Mouse (Mus musculus) thymus, postnatal 25 days (tissue): ENCODE results near the gene Spg7.
"Not testable (repeated sequence)": the region's sequence is repeated elsewhere in the genome, so short reads cannot be mapped to it uniquely, and the experiment has no call there.

Experiments used
- DNase-seq: peaks from one replicate; pipeline ENCODE4 v3.0.0; 2022

Gene Spg7

DNA sequence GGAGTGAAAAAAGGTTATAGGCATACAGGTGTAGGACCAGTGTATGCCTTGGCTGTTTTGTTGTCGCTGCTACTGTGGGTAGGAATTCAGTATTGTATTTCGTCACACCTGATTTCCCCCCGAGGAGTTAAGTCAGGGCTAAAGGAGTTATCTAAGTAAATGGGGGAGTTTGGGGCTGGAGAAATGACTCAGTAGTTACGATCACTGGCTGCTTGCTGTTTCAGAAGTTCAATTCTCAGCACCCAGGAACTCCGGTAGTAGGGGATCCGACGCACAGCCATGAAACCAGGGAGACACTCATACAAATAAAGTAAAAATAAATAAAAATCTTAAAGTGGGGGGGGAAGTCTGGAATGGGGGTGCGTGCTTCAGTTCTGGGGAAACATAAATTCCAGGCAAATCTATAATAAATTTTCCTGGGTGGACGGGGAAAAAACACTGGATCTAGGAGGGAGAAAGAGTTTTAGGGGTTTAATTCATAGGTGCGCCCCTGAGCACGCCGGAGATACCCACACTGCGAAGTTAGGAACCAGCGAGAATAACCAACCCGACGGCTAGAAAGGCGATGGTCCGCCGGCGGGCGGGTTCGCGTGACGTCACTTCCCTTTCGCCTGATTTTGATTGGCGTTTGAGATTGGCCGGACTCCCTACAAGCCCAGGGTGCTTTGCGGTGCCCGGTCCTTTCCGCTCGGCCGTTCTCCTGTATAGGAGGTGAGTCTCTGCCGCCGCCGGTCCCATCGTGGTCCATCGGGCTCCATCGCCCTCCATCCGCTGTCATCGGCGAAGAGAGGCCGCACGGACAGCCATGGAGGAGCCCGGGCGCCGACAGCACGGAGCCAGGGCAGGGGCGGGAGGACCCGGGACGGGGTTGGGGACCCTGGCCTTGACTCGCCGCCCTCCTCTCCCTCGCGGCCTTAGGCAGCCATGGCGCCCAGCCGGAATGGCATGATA lies 39.3 kb downstream of the Spg7 start, which contains the start of gene Rpl13:
Rpl13 (plus strand) TSS at position 616 of the 951 bp plus-strand sequence.
- peak; percentile 96 for DNase-seq

DNA sequence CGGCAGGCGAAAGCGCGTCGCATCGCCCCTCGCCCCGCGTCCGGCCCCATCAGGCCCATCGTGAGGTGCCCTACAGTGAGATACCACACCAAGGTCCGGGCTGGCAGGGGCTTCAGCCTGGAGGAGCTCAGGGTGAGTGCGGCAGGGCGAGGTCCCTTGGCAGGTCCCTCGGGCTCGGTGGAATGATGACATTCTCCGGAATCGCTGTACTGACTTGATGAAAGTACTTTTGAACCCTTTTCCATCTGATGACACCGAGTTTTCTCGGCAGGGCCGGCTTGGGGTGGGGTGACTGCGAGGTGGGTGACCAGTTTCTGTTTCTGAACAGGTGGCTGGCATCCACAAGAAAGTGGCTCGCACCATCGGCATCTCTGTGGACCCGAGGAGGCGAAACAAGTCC lies 40.1 kb downstream of the Spg7 start:
- not testable (repeated sequence) for DNase-seq

DNA sequence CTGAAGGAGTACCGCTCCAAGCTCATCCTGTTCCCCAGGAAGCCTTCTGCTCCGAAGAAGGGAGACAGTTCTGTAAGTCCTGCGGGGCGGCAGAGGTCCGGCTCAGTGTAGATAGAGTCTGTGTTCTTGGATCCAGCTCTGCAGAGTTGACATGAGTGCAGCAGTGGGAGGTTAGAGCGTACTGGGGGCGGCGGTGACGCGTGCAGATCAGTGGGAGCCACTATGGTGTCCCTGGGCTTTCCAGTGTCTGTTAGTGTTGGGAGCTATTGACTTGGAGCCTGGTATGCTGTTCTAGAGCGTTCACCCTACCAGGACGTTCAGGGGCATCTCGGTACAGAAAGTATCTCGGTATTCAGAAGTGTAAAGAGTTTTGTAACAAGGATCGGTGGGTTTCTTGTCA lies 40.5 kb downstream of the Spg7 start:
- DNase-seq, result no peak

DNA sequence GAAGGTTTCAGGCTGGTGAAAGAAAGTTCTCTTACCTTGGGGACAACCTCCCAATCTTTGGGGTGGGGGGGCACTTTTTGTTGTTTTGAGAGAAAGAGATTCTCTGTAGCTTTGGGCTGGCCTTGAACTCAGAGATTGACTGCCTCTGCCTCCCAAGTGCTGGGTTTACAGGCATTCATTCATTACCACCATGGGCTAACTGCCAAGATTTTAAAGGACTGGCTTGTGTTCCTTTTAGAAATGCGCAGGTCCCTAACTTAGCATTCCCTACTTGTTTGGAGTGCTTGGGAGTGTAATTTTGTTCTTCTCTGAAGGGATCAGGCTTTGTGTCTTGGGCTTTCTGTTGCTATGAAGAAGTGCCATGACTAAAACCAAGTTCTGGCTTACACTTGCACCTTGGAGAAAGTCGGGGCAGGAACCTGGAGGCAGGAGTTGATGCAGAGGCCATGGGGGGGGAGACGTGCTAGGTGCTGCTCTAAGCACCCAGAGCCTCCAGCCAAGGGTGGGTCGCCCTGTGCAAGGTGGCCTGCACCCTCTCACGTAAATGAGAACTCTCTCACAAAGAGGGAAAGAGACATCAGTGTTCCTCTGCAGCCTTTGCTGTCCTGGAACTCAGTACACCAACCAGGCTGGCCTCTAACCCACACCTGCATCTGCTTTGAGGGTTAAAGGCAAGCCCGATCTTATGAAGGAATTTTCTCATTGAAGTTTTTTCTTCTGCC lies 41.5 kb downstream of the Spg7 start:
- DNase-seq, result no peak

DNA sequence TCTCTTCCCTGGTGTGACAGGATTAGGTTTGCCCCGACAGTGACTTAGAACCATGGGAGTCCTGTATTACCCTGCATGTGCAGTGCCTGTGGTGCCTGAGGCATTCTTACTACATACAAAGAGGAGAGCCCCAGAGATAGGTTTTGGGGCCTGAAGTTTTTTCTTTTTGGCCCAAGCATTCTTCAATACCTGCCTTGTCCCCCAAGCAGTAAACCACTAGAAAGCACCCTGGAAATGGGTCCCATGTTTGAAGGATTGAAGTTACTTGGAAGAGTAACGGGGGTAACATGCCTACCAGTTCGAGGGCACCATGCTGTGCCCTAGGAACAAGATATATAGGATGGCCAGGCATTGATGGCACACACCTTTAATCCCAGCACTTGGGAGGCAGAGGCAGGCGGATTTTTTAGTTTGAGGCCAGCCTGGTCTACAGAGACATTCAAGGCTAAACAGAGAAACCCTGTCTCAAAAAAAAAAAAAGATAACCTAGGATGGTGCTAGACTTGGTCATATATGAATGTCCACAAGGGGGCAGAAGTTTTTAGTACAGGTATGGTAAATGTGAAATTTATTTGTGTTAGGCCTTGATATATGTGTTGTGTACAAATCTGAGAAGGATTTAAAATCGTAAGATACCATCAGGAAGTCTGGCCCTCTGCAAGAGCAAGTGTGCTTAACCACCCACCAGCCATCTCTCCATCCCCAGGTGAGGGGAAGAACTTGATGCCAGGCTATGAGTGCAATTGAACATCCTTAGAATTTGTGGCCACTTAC lies 43.0 kb downstream of the Spg7 start:
- no peak for DNase-seq

DNA sequence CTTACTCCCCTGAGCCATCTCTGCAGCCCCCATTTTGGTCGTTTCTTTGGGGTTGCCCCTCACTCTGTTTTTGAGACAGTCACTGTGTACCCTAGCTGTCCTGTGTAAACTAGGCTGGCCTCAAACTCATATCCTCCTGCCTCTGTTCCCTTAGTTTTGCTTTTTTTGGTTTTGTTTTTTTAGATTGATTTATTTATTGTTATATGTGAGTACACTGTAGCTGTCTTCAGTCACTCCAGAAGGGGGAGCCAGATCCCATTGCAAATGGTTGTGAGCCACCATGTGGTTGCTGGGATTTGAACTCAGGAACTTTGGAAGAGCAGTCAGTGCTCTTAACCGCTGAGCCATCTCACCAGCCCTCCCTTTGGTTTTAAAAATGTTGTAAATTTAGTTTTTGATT lies 43.8 kb downstream of the Spg7 start:
- no peak for DNase-seq

DNA sequence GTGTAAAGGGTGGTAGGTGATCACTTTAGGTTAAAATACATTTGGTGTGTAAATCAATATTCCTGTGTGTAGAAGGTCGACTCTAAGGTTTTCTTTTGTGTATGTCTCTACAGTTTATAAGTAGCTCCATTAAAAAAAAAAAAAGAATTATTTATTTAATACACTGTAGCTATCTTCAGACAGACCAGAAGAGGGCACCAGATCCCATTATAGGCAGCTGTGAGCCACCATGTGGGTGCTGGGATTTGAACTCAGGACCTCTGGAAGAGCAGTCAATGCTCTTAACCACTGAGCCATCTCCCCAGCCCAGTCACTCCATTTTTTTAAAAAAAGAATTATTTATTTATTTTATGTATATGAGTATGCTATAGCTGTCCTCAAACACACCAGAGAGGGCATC lies 45.3 kb downstream of the Spg7 start:
- no peak for DNase-seq

DNA sequence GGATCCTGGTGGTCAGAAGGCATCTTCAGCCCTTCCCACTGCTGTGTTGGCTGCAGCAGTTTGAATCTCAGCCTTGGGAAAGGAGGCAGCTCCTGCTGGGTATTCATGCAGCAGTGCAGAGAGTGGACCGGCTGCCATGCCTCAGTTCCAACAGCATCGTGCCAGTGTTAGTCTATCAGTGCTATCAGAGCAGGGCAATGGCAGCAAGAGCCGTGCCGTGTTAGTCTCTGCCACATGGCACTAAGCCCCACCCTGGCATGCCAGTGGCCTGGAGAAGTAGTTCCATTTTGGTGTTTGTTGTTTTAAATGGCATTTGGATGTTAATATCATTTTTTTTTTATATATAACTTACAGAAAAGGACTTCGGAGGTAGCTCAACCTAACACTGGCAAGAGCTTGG lies 46.2 kb downstream of the Spg7 start:
- DNase-seq, result no peak

DNA sequence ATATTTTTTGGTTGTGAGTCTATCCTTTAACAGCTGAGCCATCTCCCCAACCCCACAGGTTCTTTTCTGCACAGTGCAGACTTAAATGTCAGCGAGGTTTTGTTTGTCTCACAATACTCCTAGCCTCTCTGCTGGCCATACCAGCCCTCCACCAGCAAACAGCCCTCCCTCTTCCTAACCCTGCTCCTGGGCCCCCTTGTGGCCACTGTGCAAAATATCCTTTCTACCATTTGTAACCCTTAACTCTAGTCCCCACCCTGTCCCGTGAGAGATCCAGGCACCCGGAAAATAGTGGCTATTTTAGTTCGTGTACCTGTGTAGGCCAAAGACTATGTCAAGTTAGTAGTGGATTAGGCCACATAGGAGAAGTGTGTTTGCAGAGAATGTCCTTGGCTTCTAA lies 47.9 kb downstream of the Spg7 start:
- DNase-seq, result peak; percentile 68

DNA sequence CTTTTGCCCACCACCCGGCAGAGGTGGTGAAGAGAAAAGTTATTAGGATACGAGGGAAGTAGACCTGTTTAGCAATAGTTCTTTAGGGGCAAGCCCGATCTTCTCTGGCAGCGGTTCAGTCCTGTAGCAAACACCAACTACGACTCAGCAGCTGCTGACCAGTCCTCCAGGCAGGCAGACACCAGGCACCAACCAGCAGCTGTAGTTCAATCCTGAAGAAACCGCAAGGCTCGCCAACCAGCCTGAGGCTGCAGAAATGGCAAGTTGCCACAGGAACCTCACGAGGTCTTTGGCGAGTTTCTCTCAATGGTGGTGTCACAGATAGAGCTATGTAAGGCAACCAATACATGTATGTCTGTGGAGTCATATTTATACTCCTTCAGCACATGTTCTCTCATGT lies 50.1 kb downstream of the Spg7 start:
- no peak for DNase-seq

DNA sequence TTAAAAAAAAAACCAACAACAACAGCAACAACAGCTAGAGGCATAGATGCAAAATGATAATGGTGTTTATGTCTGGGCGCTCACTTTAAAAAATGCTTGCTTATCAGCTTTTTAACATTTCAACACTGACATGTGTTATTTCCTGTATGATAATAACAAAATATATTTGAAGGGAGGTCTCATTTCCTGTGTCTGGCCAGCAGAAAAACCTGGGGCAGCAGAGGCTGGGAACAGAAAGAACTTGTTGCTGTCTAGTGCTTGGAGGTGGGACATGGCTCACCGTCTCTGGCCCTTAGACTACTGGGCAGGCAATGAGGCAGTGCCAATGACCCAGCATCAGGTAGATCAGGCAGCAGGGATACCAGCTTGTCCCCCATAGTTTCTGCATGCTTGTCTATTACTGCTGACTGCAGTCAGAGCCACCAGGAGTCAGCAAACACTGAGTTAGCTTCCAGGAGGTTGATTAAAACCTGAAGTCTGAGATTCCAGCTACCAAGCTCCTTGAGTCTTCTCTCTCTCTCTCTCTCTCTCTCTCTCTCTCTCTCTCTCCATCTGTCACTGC lies 51.2 kb downstream of the Spg7 start:
- no peak for DNase-seq

DNA sequence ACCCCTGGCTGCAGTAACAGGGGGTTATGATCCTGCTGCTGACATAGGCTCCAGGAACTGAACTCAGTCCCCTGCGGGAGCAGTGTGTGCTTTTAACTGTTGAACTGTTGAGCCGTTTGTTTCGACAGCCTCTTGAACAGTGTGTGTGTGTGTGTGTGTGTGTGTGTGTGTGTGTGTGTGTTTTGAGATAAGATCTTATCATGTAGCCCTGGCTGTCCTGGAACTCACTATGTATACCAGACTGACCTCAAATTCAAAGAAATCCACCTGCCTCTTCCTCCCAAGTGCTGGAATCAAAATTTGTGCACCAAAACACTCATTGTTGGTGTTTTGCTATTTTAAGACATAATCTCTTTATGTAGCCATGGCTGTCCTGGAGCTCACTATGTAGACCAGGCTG lies 51.9 kb downstream of the Spg7 start:
- no peak for DNase-seq

DNA sequence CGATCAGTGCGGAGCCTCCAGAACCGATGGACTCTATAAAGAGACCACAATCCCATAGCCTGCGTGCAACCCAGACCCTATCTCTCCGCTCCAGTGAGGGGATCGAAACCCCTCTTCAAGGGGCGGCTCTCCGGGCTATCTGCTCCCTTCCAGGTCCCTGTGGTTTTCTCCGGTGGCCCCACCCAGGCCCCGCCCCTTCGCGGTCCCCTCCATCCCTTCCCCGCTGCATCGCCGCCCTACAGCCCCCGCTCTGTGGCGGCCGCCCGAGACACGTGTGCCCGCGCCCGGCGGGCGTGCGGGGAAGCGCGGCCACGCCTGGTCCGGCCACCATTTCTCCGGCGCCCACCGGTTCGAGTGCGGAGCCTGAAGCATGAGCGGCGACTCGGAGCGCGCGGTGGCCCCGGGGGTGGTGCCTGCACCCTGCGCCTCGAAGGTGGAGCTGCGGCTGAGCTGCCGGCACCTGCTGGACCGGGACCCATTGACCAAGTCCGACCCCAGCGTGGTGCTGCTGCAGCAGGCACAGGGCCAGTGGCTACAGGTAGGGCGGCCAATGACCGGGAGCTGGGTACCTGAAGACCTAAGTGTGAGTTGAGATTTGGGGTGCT lies 54.5 kb downstream of the Spg7 start, which contains the start of gene Cpne7:
Cpne7 (plus strand) TSS at position 248 of the 605 bp plus-strand sequence.
- DNase-seq, result no peak

DNA sequence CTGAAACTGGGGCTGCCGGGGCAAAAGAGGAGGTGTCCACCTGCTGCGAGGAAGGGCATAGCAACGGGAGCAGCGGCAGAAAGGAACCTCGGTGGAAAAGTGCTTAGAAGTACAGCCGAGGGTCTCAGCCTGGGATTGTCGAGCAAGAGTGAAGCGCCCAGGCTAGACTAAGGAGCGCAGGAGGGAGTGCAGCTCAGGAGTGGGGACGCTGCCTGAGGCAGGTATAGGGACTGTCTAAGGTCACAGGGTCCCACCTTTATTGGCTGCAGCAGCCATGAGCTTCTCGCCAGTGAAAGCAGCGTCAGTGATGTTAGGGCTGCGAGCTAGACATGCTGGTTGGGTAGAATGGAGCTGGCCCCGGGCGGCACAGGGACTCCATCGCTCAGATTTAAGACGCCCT lies 55.0 kb downstream of the Spg7 start:
- no peak for DNase-seq

DNA sequence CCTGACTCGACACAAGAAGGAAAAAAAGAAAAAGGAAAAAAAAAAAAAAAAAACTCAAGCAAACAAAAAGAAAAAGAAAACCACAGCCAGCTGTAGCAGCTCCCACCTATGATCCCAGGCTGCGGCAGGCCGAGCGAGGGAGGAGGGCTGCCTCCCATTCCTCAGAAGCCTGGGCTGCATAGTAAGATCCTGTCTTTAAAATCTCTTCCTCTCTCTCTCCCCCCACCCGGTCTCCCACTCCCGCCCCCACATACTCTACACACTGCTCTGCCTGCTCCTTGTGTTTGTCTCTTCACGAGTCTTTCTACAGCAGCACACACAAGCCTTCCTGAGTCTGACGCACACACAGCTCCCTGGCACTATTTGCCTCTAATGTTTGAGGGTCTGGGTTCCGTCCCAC lies 59.3 kb downstream of the Spg7 start:
- DNase-seq, result no peak

DNA sequence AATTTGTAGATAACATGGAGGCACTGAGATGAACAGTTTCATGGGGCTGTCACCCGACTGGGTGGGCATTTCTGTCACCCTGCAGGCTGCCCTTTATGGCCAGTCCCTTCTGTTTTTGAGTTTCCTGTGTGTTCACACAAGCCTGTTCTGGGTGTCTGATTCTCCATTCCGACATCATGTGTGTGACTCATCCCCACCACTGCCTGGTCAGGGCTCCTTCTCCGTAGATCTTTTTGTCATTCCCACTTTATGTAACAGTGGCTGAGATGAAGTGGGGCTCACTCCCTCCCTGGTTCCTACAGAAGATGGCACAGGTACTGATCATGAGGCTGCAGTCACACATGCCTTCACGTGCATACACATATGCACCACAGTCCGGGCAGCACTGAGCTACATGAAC lies 59.9 kb downstream of the Spg7 start:
- no peak for DNase-seq

DNA sequence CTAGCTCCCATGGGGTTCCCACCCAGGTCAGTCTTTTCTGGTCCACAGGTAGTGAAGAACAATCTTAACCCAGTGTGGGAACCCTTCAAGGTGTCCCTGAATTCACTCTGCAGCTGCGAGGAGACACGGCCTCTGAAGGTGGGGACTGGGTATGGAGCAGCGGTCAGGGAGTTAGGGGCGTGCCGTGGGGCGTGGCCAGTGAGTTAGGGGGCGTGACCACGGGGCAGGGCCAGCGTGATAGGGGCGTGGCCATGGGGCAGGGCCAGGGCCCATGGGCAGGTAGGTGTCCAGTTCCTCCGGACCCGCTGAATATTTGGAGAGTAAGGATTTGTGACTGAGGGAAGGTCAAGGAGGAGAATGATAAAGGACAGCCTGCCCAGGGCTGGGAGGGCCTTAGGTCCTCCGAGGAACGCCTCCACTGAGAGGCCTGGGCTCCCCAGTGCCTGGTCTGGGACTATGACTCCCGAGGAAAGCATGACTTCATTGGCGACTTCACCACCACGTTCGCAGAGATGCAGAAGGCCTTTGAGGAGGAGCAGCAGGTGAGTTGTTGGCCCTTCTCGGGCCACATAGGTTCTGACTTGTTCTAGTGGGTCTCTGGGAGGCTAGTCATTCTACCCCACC lies 63.6 kb downstream of the Spg7 start:
- DNase-seq, result peak; percentile 22

DNA sequence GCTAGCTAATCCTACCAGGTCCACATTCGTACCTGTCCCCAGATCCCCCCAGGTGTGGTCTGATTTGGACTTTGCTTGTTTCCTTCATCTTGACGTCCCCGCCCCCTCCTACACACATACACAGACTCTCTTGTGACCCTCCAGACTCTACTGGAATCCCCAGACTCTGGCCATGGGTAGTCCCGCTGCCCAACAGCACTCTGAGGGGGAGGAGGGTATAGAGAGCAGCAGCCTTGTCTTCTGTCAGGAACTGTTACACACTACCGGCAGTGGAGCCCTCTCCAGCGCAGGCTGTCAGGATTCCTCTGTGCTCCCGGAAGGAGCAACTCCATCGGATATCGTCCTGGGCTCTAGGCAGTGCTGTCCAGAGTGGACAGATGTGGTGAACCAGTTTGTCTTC lies 68.3 kb downstream of the Spg7 start:
- no peak for DNase-seq

DNA sequence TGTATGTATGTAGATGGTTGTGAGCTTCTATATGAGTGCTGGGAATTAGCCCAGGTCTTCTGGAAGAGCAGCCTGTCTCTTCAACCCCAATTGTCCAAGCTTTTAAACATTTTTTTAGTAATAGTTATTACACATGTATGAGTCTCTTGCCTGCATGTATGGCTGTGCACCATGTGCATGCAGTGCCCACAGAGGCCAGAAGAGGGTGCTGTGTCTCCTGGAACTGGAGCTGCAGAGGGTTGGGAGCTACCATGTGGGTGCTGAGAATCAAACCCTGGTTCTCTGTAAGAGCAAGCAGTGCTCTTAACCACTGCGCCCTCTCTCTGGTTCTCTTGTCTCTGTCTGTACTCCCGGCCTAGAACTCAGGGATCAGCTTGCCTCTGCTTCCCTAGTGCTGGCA lies 70.2 kb downstream of the Spg7 start:
- no peak for DNase-seq

DNA sequence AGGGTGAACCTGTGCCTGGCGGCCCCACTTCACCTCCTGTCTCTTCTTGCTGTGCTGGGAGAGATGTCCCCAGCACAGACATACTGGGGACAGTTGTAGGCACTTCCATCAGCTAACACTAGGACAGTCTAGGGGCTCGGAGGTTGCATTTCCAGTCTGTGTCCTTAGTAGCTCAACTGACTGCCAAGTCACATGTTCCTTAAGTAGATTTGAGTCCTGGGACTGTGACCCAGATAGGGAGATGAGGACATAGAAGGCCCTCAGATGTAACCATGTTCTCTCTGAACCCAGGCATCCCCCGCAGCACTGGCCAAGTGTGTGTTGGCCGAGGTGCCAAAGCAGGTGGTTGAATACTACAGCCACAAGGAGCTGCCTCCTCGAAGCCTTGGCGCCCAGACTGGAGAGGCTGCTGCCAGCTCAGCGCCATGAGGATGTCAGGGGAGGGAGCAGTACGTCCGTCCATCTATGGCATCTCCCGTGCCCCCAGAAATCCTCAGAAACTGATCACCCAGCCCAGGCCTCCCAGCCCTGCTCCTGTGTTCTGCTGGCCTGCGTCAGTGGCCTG lies 71.5 kb downstream of the Spg7 start:
- no peak for DNase-seq

DNA sequence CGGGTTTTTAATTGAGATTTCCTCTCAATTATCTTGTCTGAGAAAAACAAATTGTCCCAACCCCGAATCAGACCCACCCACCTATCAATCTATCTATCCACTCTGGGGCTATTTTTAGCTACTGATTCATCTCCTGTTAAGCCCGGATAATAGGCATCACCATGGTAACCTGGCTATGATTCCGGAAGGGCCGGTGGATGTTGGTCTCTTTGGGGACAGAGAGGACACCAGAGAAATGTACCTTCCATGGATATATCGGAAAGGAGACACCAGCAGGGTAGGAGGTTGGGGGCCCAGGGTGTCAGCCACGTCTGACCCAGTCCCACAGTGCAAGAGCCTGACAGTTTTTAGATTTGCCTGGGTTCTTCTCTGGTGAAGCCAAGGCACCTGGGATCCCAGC lies 72.7 kb downstream of the Spg7 start:
- no peak for DNase-seq

DNA sequence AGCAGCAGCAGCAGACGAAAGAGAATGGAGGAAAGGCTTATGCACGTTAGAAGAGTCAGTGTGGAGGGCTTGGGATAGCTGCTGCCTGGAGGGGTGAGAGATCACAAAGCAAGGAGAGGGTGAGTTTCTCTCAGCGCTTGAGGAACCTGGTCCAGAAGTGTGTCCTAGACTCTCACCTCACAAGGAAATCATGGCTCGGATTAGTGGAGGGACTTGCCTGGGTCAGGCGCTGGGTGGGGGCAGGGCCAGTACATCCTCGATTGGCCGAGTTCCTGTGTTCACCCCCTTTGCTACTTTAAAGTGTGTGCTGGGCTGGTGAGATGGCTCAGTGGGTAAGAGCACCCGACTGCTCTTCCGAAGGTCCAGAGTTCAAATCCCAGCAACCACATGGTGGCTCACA lies 73.1 kb downstream of the Spg7 start:
- DNase-seq, result no peak
